Mouse (Mus musculus): ENCODE measurements at regions not wholly inside any gene's neighbourhood (a gene's known extent, or its start where the extent isn't known, plus 50 kb on each side); places are given as distances from the start of the nearest gene placed in this dataset.
A peak's percentile ranks its signal among the peaks of the same experiment; 100 is the strongest.

DNA sequence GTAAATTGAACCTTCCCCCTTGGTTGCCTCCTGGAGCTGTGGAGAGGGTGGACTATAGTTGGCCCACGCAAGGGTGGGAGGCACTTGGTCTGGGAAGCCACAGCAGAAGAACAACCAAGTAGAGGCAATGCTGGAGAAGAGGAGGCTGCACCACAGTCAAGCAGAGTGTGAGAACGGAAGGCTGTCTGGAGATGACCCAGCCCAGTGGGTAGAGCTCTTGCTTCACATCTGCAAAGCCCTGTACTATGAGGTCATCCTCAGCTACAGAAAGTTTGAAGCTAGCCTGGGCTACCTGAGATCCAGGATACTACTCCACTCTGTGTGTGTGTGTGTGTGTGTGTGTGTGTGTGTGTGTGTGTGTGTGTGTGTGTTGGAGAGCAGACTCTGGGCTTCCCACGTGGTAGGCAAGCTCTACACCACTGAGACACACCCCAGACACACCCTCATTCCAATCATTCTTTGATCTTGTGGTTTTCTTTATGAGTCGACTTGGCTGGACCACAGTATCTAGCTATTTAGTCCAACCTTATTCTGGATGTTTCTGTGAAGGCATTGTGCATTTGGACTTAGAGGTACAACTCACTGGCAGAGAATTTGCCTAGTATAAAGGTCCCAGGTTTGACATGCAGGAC is 111.5 kb upstream of the Med13l start:
- H3K4me3 ChIP-seq: no peak overlapping the region
- no peaks in the 10 kb centered on the region for H3K9me3 ChIP-seq
- no peak overlapping the region for H3K9ac ChIP-seq
- H3K36me3 ChIP-seq: no peaks in the 10 kb centered on the region
- H3K27ac ChIP-seq: no peak overlapping the region
- H3K4me1 ChIP-seq: peaks cover 26% of the 10 kb centered on the region
- H3K27me3 ChIP-seq: no peaks in the 10 kb centered on the region
- WGBS: 62% methylated on average over 4 of the region's 4 CpGs
- ATAC-seq (ENCODE audit: insufficient number of reproducible peaks, insufficient read depth, low FRiP score, low TSS enrichment, low read depth): no peak
- H3K4me2 ChIP-seq: no peak overlapping the region

DNA sequence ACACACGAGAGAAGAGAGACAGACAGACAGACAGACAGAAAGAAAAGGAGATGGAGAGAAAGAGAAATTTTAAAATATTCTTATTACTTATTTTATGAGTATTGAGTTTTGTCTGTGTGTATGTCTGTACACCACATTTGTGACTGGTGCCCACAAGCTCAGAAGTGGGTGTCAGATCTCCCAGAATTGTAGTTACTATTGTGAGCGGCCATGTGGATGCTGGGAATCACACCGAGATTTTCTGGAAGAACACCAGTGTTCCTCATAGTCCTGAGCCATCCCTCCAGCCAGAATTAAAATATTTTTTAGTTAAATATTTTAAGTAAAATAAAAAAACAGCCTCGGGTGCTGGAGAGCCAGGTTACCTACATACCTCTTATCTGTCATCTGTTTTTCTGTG is 110.6 kb upstream of the Med13l start:
- no peak overlapping the region for H3K9ac ChIP-seq
- H3K4me2 ChIP-seq: no peak overlapping the region
- H3K9me3 ChIP-seq: no peaks in the 10 kb centered on the region
- no peak for ATAC-seq (ENCODE audit: insufficient number of reproducible peaks, insufficient read depth, low FRiP score, low TSS enrichment, low read depth)
- WGBS: 78% methylated on average over 4 of the region's 4 CpGs
- no peaks in the 10 kb centered on the region for H3K36me3 ChIP-seq
- peaks cover 21% of the 10 kb centered on the region for H3K4me1 ChIP-seq
- no peaks in the 10 kb centered on the region for H3K27me3 ChIP-seq
- H3K27ac ChIP-seq: no peak overlapping the region
- no peak overlapping the region for H3K4me3 ChIP-seq

DNA sequence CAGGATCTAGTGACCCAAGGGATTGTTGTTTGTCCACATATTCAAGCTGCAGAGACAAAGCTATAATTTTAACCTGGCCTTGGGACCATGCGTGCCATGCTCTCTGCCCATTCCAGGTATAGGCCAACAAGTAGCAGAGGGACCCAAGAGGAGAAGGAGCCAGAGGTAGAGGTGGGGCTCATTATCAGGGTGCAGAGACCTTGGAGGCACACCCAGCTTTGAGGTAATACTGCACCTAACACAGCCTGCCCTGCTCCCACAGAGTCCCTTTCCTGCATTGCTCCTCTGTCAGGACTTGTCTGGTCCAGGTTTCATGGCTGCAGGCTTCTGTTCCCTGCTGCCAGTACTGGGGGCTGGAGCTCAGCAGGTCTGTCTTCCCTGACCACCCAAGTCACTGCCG is 108.4 kb upstream of the Med13l start:
- Histone ChIP-seq H3K4me2 (no peak overlapping the region), H3K9ac (no peak overlapping the region), H3K36me3 (no peaks in the 10 kb centered on the region), H3K9me3 (no peaks in the 10 kb centered on the region), H3K4me1 (peaks cover 11% of the 10 kb centered on the region; the same call in 1 of the 2 replicates), H3K27ac (no peak overlapping the region), H3K27me3 (no peaks in the 10 kb centered on the region), H3K4me3 (no peak overlapping the region)
- 65% methylated on average over 2 of the region's 2 CpGs for WGBS
- ATAC-seq (ENCODE audit: insufficient number of reproducible peaks, insufficient read depth, low FRiP score, low TSS enrichment, low read depth): no peak

DNA sequence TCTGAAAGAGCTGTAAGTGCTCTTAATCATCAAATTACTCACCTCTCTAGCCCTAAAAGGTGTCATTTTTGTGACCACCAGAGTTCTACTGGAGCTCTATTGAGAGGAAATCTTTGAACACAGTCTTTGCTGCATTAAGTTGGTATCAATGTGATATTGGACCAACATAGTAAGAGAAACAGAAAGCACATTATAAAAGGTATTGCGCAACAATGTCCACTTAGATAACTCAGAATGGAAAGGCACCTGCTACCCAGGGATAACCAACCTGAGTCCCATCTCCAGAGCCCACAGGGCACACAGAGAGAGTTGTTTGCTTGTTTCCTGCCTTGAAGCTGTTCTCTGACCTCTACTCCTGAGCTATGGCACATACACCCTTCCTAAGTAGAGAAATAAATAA is 106.4 kb upstream of the Med13l start:
- Histone ChIP-seq H3K4me2 (no peak overlapping the region), H3K4me3 (no peak overlapping the region), H3K9ac (no peak overlapping the region), H3K27me3 (no peaks in the 10 kb centered on the region), H3K9me3 (no peaks in the 10 kb centered on the region), H3K36me3 (no peaks in the 10 kb centered on the region), H3K27ac (no peak overlapping the region), H3K4me1 (peaks cover 9% of the 10 kb centered on the region)
- 96% methylated on average over 1 of the region's 1 CpGs for WGBS
- ATAC-seq (ENCODE audit: insufficient number of reproducible peaks, insufficient read depth, low FRiP score, low TSS enrichment, low read depth): no peak

DNA sequence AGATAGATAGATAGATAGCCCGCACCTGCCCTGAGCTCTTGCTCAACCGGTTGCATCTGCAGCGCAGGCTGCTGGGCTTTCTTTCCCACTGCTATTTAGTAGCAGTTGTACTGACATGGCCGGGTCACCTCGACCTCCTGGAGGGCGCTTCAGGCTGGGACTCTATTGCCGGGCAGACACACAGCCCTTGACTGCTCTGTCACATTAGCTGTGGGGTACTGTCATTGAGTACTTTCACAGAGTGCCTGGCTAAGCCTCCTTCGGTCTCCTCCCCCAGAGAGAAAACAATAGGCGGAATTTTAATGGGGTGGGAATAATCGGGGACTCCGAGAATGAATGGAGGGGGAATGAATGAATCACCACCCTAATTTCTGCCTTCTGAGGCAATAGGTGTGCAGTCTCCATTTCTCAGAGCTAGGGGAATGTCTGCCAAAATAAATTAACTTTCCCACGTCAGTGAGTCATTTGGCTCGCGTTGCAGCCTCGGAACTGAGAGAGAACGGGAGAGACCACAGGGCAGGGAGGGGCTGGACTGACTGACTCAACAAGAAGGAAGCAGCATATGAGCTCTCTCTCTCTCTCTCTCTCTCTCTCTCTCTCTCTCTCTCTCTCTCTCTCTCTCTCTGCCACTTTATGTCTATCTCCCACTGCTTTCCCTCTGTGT is 101.6 kb upstream of the Med13l start:
- peak overlapping the region; percentile 26 for H3K4me3 ChIP-seq
- H3K4me1 ChIP-seq: peaks cover 24% of the 10 kb centered on the region
- no peaks in the 10 kb centered on the region for H3K36me3 ChIP-seq
- H3K27ac ChIP-seq: no peak overlapping the region
- peak; percentile 58; the same call in 1 of the 2 replicates for ATAC-seq (ENCODE audit: insufficient number of reproducible peaks, insufficient read depth, low FRiP score, low TSS enrichment, low read depth)
- 0 out of 2 replicates have a peak overlapping the region, but pooled peaks have one; percentile 61 for H3K9ac ChIP-seq
- WGBS: 5% methylated on average over 16 of the region's 16 CpGs
- H3K27me3 ChIP-seq: no peaks in the 10 kb centered on the region
- peak overlapping the region; percentile 59 for H3K4me2 ChIP-seq
- no peaks in the 10 kb centered on the region for H3K9me3 ChIP-seq

DNA sequence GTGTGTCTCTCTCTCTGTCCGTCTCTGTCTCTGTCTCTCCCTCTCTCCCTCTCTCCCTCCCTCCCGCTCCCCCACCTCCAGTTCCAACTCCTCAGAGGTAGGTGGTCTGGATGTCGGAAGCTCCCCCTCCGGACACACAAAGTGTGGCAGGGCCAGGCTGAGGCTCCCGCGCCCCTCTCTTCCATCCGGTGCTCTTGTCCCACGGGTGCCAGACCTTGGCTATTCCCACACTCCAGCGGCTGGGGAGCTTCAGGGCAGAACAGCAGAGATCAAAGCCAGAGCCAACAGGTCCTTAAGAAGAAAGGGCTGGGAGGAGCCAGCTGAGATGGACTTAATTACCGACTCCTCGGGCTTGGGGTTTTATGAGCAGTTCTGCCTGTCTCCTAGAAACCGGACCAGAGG is 101.1 kb upstream of the Med13l start:
- Histone ChIP-seq H3K27me3 (no peaks in the 10 kb centered on the region), H3K4me1 (peaks cover 27% of the 10 kb centered on the region), H3K9ac (peak overlapping the region; percentile 61; the same call in 1 of the 2 replicates), H3K9me3 (no peaks in the 10 kb centered on the region), H3K27ac (no peak overlapping the region), H3K4me2 (peak overlapping the region; percentile 59), H3K36me3 (no peaks in the 10 kb centered on the region), H3K4me3 (peak overlapping the region; percentile 26)
- ATAC-seq (ENCODE audit: insufficient number of reproducible peaks, insufficient read depth, low FRiP score, low TSS enrichment, low read depth): no peak
- WGBS: under 1% methylated on average over 12 of the region's 12 CpGs

DNA sequence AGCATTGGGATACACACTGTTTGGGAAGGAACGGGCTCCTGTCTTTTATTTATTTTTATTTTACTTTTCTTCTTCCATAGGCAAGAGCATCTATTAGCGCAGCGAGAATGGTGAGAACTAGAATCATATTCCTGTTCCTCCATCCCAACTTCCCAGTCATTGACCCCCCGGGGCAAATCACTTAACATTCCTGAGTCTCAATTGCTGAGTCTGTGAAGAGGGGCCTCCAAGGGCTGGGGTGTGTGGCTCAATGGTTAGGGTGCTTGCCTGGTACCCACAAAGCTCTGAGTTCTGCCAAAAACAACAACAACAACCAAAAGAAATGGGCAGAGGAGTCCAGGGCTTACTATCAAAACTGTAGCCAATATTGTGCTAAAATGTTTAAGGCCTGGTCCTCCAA is 98.5 kb upstream of the Med13l start:
- Histone ChIP-seq H3K27me3 (no peaks in the 10 kb centered on the region), H3K9me3 (no peaks in the 10 kb centered on the region), H3K4me1 (peaks cover 51% of the 10 kb centered on the region), H3K4me3 (no peak overlapping the region), H3K36me3 (no peaks in the 10 kb centered on the region), H3K9ac (0 out of 2 replicates have a peak overlapping the region, but pooled peaks have one; percentile 41), H3K4me2 (no peak overlapping the region), H3K27ac (no peak overlapping the region)
- no peak for ATAC-seq (ENCODE audit: insufficient number of reproducible peaks, insufficient read depth, low FRiP score, low TSS enrichment, low read depth)
- WGBS: 28% methylated on average over 4 of the region's 4 CpGs

DNA sequence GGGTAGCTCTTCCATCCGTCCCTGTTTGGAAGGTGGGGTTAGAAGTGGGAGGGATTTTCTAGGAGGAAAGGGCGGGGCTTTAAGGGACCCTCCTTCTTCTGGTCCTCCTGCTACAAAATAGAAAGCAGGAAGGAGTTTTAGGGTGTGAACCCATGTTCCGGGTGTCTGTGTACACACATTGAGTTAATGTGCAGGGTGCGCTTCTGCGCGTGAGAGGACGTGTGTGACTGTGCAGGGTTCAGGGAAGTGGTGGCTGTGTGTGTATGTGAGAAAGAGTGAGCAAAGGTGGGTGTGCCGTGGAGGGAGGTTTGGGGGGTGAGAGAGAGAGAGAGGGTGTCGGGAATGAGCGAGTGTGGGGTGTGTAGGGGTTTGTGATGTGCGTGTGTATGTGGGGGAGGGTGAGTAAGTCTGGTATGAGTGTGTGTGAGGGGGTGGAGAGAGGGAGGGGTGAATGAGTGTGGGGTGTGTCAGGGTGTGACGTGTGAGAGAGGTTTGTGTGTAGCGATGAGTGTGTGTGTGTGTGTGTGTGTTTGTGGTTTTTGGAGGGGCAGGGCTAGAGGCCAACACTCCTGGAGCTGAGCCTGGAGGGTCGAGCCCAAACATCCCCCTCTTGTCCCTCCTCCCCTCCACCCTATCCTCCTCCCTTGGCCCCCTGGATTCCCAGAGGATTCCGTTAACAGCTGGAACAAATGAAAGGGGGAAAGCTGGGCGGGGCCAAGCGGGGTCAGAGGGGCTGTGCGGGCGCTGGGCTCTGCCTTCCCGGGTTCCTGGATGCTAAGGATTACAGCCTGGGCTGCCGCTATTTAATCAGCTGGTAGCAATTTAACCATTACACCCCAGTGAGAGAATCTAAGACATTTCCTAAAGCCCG is 95.3 kb upstream of the Med13l start:
- 3% methylated on average over 22 of the region's 22 CpGs for WGBS
- peak overlapping the region; percentile 52; the same call in 1 of the 2 replicates for H3K9ac ChIP-seq
- H3K4me1 ChIP-seq: peaks cover 47% of the 10 kb centered on the region
- peak overlapping the region; percentile 29 for H3K4me3 ChIP-seq
- H3K4me2 ChIP-seq: peak overlapping the region; percentile 59
- H3K27me3 ChIP-seq: no peaks in the 10 kb centered on the region
- no peaks in the 10 kb centered on the region for H3K36me3 ChIP-seq
- H3K9me3 ChIP-seq: no peaks in the 10 kb centered on the region
- peak; percentile 84 for ATAC-seq (ENCODE audit: insufficient number of reproducible peaks, insufficient read depth, low FRiP score, low TSS enrichment, low read depth)
- peak overlapping the region; percentile 89 for H3K27ac ChIP-seq

DNA sequence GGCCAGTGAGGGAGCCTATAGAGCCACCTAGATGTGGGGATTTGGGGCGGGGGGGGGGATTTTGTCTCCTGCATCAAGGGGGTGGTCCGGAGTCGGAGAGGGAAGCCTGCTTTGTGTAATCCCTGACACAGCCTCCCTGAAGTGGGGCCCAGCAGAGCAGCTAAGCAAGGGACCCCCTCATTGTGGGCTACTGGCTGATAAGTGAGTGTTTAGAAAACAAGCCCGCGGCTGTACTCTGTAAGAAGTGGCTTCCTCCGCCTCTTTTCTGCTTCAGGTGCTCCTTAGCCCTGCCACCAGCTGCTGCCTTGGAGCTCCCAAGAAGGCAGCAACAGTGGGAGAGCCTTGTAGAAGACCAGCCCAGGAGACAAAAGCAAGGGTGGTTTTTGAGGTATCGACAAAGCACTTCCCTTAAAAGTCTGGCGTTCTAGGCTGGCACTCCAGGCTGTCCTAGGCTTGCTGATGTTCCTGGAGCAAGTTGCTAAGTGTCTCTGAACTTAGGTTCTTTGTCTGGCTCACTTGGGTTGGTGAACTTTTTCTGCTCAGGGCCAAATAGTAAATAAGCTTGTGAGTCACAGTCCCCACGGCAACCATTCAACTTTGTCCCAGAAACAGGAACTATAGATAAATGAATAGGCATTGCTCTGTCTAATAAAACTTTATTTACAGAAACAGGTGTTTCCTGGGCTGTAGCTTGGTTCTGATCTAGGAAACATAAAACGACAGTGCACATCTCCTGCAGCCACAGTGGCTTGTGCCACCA is 94.3 kb upstream of the Med13l start:
- no peaks in the 10 kb centered on the region for H3K27me3 ChIP-seq
- WGBS: 10% methylated on average over 10 of the region's 10 CpGs
- ATAC-seq (ENCODE audit: insufficient number of reproducible peaks, insufficient read depth, low FRiP score, low TSS enrichment, low read depth): no peak
- H3K4me2 ChIP-seq: peak overlapping the region; percentile 59
- H3K4me1 ChIP-seq: peaks cover 53% of the 10 kb centered on the region
- H3K9me3 ChIP-seq: no peaks in the 10 kb centered on the region
- peak overlapping the region; percentile 29 for H3K4me3 ChIP-seq
- H3K9ac ChIP-seq: no peak overlapping the region
- H3K27ac ChIP-seq: peak overlapping the region; percentile 89
- no peaks in the 10 kb centered on the region for H3K36me3 ChIP-seq

DNA sequence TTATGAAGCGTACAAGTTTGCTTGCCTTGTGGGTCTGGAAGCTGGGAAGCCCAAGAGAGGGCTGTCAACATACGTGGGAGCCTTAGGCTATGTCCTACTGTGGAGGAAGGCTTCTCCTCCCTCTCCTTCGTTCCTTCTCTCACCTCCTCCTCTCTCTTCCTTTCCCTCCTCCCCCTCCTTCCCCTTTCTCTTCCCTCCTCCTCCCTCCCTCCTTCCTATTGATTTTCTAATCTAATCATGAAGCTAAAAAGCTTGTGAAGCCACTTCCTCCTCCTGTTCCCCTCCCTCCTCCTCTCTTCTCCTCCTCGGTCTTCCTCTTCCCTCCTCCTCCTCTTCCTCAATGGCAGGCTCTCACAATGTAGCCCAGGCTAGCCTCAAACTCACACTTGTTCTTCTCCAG is 91.7 kb upstream of the Med13l start:
- H3K27me3 ChIP-seq: no peaks in the 10 kb centered on the region
- no peak overlapping the region for H3K9ac ChIP-seq
- no peak overlapping the region for H3K4me3 ChIP-seq
- ATAC-seq (ENCODE audit: insufficient number of reproducible peaks, insufficient read depth, low FRiP score, low TSS enrichment, low read depth): no peak
- H3K36me3 ChIP-seq: no peaks in the 10 kb centered on the region
- H3K27ac ChIP-seq: no peak overlapping the region
- no peaks in the 10 kb centered on the region for H3K9me3 ChIP-seq
- no peak overlapping the region for H3K4me2 ChIP-seq
- WGBS: 38% methylated on average over 4 of the region's 4 CpGs
- H3K4me1 ChIP-seq: peaks cover 55% of the 10 kb centered on the region

DNA sequence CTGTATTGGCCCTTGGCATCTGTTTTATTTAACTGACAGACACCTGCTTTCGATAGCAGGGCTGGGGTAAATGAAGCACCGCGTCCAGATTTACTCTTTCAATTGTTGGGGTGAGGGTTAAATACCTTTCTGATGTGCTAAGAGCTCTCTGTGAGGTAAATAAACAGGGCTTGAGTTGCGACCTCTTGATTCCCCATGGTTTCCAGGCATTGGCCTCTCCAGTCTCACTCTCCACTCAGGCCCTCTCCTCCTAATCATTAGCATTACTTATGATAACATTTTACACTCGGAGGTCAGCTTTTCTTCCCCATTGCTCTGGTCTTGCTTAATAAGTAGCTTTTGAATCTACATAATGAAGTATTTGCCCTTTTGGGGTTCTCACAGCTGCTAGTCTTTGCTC is 88.9 kb upstream of the Med13l start:
- H3K4me2 ChIP-seq: no peak overlapping the region
- no peak overlapping the region for H3K9ac ChIP-seq
- 34% methylated on average over 5 of the region's 5 CpGs for WGBS
- H3K27ac ChIP-seq: no peak overlapping the region
- no peaks in the 10 kb centered on the region for H3K9me3 ChIP-seq
- peaks cover 40% of the 10 kb centered on the region for H3K4me1 ChIP-seq
- no peaks in the 10 kb centered on the region for H3K36me3 ChIP-seq
- no peak overlapping the region for H3K4me3 ChIP-seq
- H3K27me3 ChIP-seq: no peaks in the 10 kb centered on the region
- no peak for ATAC-seq (ENCODE audit: insufficient number of reproducible peaks, insufficient read depth, low FRiP score, low TSS enrichment, low read depth)

All from embryonic facial prominence, embryonic 13.5 days (tissue).